Mouse (Mus musculus) intestine, postnatal 0 days (tissue): Measurements from ENCODE around the gene Cfd. TPM values are rescaled to one million over a fixed set of nuclear protein-coding genes. Genes with fewer than 3 reads are reported as not detected.

ENCODE experiments used
- ATAC-seq: fragments of 200-750 bp; cut with Nextera tagmentation; 2 replicates; pipeline ENCODE4 v1.8.0; 2017; ENCODE audit warnings: mild to moderate bottlenecking, moderate TSS enrichment, moderate library complexity
- H3K27ac ChIP-seq: fragments of 300-500 bp; sonication (generic); 2 replicates; pipeline ENCODE4 v1.5.1; 2014; ENCODE audit warnings: mild to moderate bottlenecking, low read depth, low read length, moderate library complexity
- H3K27me3 ChIP-seq: fragments of 300-500 bp; sonication (generic); replicated peaks from 2 replicates; pipeline ENCODE4 v1.6.1; 2014; ENCODE audit warnings: low read length, mixed read lengths; ENCODE audit not compliant: control insufficient read depth, insufficient read depth
- H3K36me3 ChIP-seq: fragments of 300-500 bp; sonication (generic); 2 replicates; pipeline ENCODE4 v1.6.1; 2014; ENCODE audit warnings: mild to moderate bottlenecking, moderate library complexity; ENCODE audit not compliant: control insufficient read depth, insufficient read depth
- H3K4me1 ChIP-seq: fragments of 300-500 bp; sonication (generic); replicated peaks from 2 replicates; pipeline ENCODE4 v1.6.1; 2014; ENCODE audit warnings: antibody characterized with exemption, low read length, mixed read lengths; ENCODE audit not compliant: control insufficient read depth, insufficient read depth
- H3K4me2 ChIP-seq: fragments of 300-500 bp; sonication (generic); replicated peaks from 2 replicates; pipeline ENCODE4 v1.6.1; 2014; ENCODE audit warnings: low read depth, mild to moderate bottlenecking, moderate library complexity
- H3K4me3 ChIP-seq: fragments of 300-500 bp; sonication (generic); 2 replicates; pipeline ENCODE4 v1.5.1; 2014; ENCODE audit warnings: low read depth, low read length
- H3K9ac ChIP-seq: fragments of 300-500 bp; sonication (generic); 2 replicates; pipeline ENCODE4 v1.6.1; 2014; ENCODE audit warnings: mild to moderate bottlenecking, low read depth, low read length
- H3K9me3 ChIP-seq: fragments of 300-500 bp; sonication (generic); 2 replicates; pipeline ENCODE4 v1.6.1; 2016; ENCODE audit warnings: mixed run types; ENCODE audit not compliant: control insufficient read depth
- CTCF ChIP-seq: sonication (generic); IDR thresholded peaks from 2 replicates; pipeline ENCODE4 v1.5.1; 2016; ENCODE audit warnings: low read depth, mild to moderate bottlenecking, control low read depth, antibody characterized with exemption, moderate library complexity
- WGBS: fragments of 180-500 bp; shearing (Covaris S2); extraction: QIAGEN DNeasy Blood & Tissue Kit; methylation state at CpG from one replicate; pipeline ENCODE4 v1.1.7; 2014; 5-methylcytosine and 5-hydroxymethylcytosine counted together
- polyA plus RNA-seq: library from polyadenylated mRNA; unstranded; fragments of >200 nt; fragmentation: Nextera tagmentation; extraction: Ambion mirVana; gene quantifications from 2 replicates; pipeline ENCODE4 v1.2.1, GENCODE M21; 2015

Cfd gene
- polyA plus RNA-seq, 1 experiment from 2014 or later, result not detected

DNA sequence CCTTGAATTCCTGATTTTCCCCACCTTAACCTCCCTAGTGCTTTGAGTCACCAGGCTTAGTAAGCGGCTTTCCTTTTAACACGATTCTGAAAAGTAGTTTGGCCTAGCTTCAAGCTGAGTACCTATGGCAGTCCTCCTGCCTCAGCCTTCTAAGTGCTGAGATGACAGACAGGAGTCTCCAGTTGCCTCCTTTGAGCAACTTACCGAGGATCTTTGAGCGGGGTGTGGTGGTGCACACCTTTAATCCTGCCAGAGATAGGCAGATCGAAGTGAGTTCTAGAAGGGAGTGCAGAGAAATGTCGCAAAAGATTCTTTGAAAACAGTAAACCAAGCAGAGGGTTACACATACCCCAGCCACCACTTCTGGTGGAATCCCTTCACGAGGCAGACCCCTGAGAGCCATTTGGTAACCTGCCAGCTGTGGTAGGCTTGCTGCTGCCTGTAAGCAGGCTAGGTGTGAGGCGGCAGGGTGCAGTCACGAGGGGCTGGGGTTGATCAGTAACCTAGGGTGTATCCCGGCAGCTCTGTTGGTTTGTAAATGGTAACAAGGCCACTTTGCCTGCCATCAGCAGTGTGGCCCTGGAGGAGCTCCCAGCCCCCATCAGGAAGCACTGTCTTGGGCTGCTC lies 35.0 kb upstream of the Cfd start:
- peak; percentile 57 for ATAC-seq
- H3K36me3 ChIP-seq, result peaks cover 35% of the 10 kb centered on the region
- no peak for TF ChIP-seq CTCF
- H3K9me3 ChIP-seq, result no peaks in the 10 kb centered on the region
- no peaks in the 10 kb centered on the region for H3K27me3 ChIP-seq
- H3K4me2 ChIP-seq, result peak overlapping the region; percentile 90
- peak overlapping the region; percentile 100 for H3K27ac ChIP-seq
- peaks cover 22% of the 10 kb centered on the region for H3K4me1 ChIP-seq
- peak overlapping the region; percentile 88 for H3K4me3 ChIP-seq
- WGBS, result 1% methylated on average over 10 of the region's 10 CpGs
- H3K9ac ChIP-seq, result peak overlapping the region; percentile 96

DNA sequence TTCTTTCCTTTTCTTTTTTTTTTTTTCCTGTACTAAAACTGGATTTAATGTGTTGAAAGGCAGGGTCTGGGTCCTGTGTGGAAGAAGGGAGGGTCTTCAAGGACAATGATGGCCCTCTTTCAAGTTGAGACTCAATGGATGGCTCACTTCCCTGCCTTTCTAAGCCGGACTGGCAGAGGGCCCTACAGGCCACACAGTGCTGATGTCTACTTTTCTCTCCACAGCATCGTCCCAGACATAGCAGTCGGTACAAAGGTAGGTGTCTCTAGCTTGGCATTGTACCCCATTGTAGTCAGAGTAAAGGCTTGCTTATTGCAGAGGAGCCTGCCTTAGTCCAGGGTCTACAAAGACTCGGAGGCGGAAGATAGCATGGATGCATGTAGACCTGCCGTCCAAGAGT lies 34.4 kb upstream of the Cfd start:
- peak overlapping the region; percentile 96 for H3K9ac ChIP-seq

DNA sequence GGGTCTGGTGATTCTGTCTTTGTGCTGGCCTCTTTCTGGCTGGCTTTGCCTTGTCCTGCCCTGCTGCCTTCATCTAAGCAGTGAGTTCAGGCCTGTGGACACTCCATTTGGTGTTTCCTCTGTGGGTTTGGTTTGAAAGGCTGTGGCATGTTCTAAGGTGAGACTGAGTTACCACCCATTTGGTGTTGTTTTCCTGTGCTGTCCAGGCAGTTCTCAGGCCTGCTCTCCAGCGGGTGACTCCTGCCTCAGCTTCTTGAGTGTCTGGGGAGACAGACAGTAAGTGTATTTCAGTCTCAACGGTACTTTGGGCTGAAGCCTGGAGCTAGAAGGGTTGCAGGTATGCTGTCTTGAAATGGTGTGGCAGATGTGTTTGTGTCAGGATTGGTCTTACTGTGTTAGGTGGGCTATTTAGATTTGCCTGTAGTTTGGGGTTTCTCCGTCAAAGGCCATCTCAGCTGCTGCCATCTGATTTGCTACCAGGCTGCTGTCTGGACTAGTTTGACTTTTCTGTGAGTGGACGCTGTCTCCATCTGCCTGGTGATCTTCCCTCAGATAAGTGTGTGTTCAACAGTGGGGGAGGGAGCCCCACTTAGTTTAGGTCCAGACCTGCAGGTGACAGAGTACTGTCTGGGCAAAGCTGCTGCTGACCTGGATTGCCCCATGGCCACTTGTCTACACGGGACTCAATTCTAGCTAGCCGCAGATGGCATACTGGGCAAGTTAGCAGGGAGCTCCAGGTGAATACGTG lies 33.8 kb upstream of the Cfd start:
- Histone ChIP-seq H3K4me1 (peaks cover 17% of the 10 kb centered on the region), H3K36me3 (peaks cover 47% of the 10 kb centered on the region), H3K9me3 (no peaks in the 10 kb centered on the region), H3K27ac (peak overlapping the region; percentile 100), H3K9ac (peak overlapping the region; percentile 96), H3K27me3 (no peaks in the 10 kb centered on the region), H3K4me3 (peak overlapping the region; percentile 88), H3K4me2 (peak overlapping the region; percentile 90)
- WGBS, result 9% methylated on average over 7 of the region's 7 CpGs
- no peak for TF ChIP-seq CTCF
- no peak for ATAC-seq

More for the DNA sequence above, 34.4 kb upstream of the Cfd start:
- Histone ChIP-seq H3K9me3 (no peaks in the 10 kb centered on the region), H3K36me3 (peaks cover 41% of the 10 kb centered on the region), H3K27ac (peak overlapping the region; percentile 100), H3K4me3 (peak overlapping the region; percentile 88), H3K4me1 (peaks cover 22% of the 10 kb centered on the region), H3K4me2 (peak overlapping the region; percentile 90), H3K27me3 (no peaks in the 10 kb centered on the region)
- 0 out of 2 replicates have a peak, but pooled peaks have one; percentile 5 for TF ChIP-seq CTCF
- no peak for ATAC-seq
- 6% methylated on average over 6 of the region's 6 CpGs for WGBS

DNA sequence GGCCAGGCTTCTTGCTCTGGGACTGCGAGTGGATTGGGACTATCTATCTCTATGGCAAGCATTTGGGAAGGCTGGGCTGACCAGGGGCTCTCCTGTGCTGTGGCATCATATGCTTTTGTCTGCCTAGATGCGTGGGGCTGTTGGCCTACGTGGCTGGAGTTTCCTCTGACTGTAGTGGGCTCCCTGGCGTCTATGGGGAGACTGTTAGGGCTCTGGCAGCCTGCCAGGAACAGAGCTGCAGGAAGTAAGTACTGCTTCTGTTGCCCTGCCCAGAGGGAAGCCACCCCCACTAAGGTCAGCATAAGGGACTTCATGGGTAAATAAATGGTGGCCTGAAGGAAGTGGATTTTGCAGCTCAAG lies 33.2 kb upstream of the Cfd start:
- ATAC-seq, result no peak
- Histone ChIP-seq H3K4me2 (peak overlapping the region; percentile 90), H3K27ac (peak overlapping the region; percentile 100), H3K36me3 (peaks cover 52% of the 10 kb centered on the region), H3K27me3 (no peaks in the 10 kb centered on the region), H3K4me1 (peaks cover 11% of the 10 kb centered on the region), H3K9ac (peak overlapping the region; percentile 96), H3K9me3 (no peaks in the 10 kb centered on the region), H3K4me3 (peak overlapping the region; percentile 88)
- 2% methylated on average over 4 of the region's 4 CpGs for WGBS
- no peak for TF ChIP-seq CTCF

DNA sequence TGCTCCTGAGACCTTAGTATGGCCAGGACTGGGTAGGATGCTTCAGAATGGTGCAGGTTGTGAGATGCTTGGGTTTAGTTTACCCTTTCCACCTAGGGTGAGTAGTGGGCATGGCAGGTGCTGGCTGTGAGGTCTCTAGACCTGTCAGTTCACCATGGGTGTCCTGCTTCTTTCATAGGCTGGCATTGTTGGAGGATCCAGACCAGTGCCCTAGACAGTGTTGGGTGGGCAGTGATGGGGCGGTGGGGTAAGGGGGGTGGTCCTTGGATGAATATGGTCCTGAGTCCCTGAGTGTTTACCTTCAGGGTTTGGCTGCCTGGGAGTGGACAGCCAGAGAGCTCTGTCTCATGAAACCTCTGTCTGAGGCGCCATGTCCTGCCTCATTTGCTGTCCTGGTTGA lies 32.8 kb upstream of the Cfd start:
- WGBS, result 16% methylated on average over 2 of the region's 2 CpGs
- Histone ChIP-seq H3K27ac (peak overlapping the region; percentile 100; the same call in 1 of the 2 replicates), H3K4me3 (peak overlapping the region; percentile 88; the same call in 1 of the 2 replicates), H3K4me2 (peak overlapping the region; percentile 90), H3K36me3 (peaks cover 57% of the 10 kb centered on the region), H3K27me3 (no peaks in the 10 kb centered on the region), H3K9me3 (no peaks in the 10 kb centered on the region), H3K9ac (no peak overlapping the region), H3K4me1 (peaks cover 7% of the 10 kb centered on the region; the same call in 1 of the 2 replicates)
- no peak for TF ChIP-seq CTCF
- no peak for ATAC-seq

DNA sequence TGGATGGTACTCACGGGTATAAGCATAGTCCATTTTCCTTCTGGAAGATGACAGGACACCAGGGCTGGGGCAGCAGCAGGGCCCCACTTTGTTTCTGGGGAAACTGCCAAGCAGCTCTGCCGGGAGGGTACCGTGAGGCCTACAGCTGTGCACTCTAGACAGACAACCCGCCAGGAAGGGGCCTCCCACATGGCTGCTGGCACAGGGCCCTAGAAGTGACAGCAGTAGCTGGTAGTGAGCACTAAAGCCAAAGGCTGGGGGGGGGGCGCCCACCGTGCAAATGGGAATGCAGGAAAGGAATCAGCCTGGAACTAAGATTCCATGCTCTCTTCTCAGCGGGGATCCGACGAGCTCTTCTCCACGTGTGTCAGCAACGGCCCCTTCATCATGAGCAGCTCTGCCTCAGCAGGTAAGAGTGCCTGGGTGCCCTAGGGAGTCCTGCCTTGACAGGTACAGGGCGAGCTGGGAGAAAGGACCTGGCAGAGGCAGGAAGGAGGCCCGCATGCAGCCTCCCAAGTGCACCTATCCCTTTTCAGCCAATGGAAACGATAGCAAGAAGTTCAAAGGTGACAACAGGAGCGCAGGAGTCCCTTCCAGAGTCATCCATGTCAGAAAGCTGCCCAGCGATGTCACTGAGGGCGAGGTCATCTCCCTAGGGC lies 32.1 kb upstream of the Cfd start:
- H3K4me2 ChIP-seq, result peak overlapping the region; percentile 90
- no peaks in the 10 kb centered on the region for H3K27me3 ChIP-seq
- no peaks in the 10 kb centered on the region for H3K9me3 ChIP-seq
- TF ChIP-seq CTCF, result no peak
- peak overlapping the region; percentile 31; the same call in 1 of the 2 replicates for H3K27ac ChIP-seq
- peaks cover 63% of the 10 kb centered on the region for H3K36me3 ChIP-seq
- 20% methylated on average over 16 of the region's 17 CpGs for WGBS
- no peak for ATAC-seq
- 0 out of 2 replicates have a peak, but pooled peaks cover 5% of the 10 kb centered on the region for H3K4me1 ChIP-seq
- H3K4me3 ChIP-seq, result no peak overlapping the region
- no peak overlapping the region for H3K9ac ChIP-seq
